Mouse (Mus musculus): ENCODE results near the gene Wfdc1.

Gene Wfdc1

GRCm38 (mm10) chr8:119697163-119697562, 31.0 kb downstream of the Wfdc1 start:
- no peak for DNase-seq

- peak; percentile 81 for DNase-seq
Observed at GRCm38 (mm10) chr8:119698960-119699359, 32.8 kb downstream of the Wfdc1 start.

DNA sequence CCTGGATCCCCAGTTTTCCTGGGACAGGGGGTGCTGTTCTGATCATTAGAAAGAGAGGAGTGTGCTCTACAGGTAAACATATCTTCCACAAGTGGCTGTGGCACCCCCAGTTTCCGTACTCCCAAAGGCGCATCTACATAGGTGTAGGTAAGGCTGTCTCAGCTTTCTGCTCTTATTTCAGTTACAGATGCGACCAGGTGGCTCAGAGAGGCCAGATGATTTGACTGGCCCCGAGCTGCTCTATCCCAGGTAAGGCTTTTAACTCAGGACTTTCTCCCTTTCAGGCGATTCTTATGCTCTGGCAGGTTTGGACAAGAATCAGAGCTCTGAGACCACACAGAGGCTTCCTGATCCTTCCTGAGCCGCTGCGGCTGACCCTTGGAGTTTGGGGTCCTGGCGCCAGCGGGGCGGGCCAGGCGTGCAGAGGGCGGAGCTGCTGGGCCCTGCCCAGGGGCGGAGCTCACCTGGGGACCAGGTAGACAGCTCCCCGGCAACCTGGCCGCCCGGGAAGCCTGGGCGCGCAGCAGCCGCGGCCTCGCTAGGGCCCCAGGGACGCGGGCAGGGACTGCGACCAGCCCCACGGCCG, 33.5 kb downstream of the Wfdc1 start, which contains the start of gene Atp2c2:
Atp2c2 (plus strand) TSS at position 461 of the 586 bp plus-strand sequence.
- DNase-seq: no peak

GRCm38 (mm10) chr8:119702965-119703364, 36.8 kb downstream of the Wfdc1 start:
- DNase-seq: no peak

DNA sequence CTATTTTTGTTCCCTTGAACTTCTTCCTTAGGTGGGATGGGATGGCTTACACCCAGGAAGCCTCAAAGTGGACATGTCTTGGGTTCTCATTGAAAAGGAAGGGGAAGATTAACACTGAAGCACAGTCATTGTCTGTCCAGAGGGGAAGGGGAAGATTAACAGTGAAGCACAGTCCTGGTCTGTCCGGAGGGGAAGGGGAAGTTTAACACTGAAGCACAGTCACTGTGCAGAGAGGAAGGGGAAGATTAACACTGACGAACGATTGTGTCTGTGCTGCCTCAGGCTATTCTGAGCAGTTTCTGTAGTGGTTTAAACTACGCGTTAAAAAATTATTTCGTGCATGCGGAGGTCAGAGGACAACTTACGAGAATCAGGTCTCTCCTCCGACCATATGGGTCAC, 41.0 kb downstream of the Wfdc1 start:
- no peak for DNase-seq

DNA sequence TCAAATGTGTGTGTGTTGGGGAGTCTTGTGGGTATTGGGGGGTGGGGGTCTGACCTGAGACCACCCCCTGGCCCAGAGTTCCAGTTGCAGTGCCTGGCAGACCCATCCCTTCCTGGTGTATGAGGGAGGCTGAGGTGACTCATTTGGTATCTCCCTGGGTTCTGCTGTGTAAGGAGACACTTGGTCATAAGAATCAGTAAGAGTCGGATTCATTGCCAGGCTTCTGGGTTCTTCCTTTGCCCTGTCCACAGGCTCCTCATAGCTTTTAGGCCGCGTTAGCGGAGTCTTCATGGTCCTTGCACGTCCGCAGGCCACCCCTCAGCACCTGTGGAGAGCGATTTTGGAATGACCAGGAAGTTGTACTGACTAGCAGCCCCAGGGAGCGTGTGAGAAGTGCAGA, 42.3 kb downstream of the Wfdc1 start:
- DNase-seq: no peak

DNA sequence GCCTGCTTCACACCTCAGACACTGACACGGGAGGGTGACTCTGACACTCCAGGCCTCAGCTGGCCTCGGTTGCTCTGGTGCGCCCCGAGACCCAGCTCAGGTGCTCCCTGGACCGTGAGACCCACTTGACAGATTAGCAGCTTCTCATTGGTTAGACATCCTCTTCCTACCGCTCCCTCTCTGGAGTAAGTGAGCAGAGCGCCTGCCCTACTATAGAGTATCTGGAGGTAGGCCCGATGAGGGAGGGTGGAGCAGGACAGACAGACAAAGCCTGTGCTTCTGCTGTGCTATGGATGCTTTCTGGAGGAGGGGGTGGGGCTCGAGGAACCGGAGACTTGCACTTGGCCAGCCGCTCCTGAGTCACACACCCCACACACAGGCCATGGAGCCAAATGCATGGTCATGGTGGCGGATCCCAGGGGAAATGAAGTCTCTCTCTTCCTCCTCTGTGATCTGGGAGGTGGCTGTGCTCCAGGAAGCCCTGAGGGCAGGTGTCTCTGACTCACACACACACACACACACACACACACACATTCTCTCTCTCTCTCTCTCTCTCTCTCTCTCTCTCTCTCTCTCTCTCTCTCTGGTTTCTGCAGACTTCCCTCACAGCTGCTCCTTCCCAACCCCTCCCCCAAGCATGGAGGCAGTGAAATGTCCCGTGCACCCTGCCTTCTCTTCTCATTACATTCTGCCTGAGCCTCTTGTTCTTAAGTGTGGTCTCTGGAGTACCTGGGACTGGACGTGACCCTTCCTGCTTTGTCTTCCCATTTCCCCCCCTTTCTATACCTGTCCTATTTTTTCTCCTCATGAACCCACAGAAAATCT, 42.9 kb downstream of the Wfdc1 start:
- no peak for DNase-seq

- no peak for DNase-seq
Observed at GRCm38 (mm10) chr8:119709703-119710093, 43.5 kb downstream of the Wfdc1 start.

DNA sequence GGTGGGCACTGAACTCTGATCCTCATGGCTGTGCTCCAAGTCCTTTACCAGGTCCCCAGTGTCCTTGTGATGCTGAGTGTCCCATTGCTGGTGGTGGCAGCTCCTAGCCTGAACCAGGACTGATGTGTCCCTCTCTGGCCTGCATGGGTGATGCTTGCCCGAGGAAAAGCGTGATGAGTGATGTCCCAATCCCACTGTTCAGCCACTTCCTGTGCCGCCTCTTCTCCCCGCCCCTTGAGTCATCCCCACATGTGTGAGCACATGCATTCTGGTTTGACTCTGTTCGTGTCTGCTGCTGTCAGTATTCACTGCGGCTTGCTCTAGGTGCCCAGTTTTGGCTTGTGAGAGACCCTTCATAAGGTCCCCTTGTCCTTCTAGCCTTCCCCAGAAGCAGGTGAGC, 46.1 kb downstream of the Wfdc1 start:
- DNase-seq: no peak

DNA sequence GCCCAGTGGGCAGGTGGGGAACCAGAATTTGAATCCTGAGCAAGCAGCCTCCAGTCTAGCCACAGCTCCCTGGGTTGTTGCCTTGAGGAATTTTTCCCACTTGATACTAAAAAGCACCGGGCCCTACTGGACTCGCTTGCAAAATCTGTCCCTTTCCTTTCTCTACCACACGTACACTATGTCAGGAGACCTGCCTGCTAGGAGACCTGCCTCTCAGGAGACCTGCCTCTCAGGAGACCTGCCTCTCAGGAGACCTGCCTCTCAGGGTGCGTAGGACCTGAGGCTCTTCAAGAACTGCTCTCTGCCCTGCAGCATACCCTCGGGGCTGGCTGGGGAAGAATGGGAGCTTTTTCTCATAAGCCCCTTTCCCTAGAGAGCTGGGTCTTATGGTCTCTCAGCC, 47.3 kb downstream of the Wfdc1 start:
- no peak for DNase-seq

DNA sequence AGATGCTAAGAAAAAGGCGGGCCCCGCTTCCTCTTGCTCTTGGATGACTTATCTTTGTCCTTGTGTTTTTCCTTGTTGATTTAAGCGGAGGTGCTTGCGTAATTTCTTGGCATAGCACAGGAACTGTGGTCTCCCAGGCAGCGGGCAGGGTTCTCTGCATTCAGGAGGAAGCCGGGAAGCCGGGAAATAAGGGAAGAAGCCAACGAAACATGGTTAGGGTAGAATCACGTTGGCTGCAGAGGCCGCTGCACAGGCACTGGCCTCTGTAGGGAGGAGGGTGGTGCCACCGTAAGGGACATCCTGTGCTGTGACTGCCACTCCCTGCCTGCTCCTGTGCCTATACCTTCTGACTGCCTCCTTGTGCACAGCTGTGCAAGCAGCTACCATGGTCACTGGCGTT, 49.1 kb downstream of the Wfdc1 start:
- DNase-seq: no peak

DNA sequence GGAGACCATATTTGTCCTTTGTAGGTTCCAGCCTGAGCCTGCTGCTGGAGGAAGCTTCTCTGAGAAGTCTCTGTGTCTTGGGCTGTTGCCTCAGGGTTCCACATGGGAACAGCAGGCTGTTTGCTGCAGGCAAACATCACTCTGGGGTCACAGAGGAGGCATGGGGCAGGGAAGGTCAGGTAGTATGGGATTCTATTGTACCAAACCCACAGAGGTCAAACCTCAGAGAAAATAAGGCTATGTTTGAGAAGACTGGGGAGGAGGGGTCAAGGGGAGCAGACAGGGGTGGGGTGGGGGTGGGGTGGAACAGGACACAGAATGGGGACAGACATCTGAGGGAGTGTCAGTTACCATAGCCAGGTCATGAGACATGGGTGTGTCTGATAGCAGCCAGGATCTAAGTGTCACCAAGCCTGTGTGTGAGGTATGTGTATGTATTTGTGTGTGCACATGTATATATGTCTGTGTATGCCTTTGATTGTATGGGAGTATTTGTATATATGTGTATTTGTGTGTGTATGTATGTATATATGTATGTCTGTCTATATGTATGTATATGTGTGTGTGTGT, 50.6 kb downstream of the Wfdc1 start:
- no peak for DNase-seq

DNA sequence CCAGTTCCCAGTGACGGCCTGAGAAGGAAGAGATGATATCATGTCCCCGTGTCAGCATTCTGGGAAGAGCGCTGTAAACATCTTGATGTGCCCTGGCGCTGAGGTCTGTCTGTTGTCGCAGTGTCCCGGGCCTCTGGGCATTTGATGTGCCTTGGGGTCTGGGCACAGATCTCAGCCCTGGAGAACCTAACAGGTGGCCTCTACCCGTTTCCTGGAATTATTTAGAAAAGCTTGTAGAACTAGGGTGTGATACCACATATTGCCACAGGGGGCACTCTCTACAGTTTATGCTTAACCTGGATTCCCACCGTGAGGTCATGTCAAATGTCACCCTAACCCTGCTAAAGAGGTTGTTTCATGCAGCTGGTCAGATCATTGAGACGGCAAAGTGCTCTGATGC, 51.6 kb downstream of the Wfdc1 start:
- DNase-seq: peak; percentile 75

GRCm38 (mm10) chr8:119719011-119719501, 52.9 kb downstream of the Wfdc1 start:
- no peak for DNase-seq

- no peak for DNase-seq
Observed at GRCm38 (mm10) chr8:119722348-119722747, 56.2 kb downstream of the Wfdc1 start.

- no peak for DNase-seq
Observed at GRCm38 (mm10) chr8:119723676-119724075, 57.5 kb downstream of the Wfdc1 start.

GRCm38 (mm10) chr8:119724596-119724995, 58.4 kb downstream of the Wfdc1 start:
- no peak for DNase-seq

DNA sequence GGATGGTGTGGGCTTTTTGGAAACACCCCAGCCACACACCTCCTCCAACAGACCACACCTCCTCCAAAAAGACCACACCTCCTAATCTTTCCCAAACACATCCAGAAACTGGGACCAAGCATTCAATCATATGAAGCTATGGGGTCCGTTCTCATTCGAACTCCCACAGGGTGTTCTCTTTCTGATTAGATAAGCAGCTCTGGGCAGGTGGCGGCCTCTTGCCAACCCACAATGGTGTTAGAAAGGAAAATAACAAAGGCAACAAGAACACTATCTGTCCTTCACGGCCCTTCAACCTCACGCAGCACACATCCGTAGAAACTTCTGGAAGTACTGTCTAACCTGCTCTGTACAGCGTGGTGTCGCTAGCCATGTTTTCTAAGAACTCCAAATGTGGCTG, 60.9 kb downstream of the Wfdc1 start:
- DNase-seq: no peak

DNA sequence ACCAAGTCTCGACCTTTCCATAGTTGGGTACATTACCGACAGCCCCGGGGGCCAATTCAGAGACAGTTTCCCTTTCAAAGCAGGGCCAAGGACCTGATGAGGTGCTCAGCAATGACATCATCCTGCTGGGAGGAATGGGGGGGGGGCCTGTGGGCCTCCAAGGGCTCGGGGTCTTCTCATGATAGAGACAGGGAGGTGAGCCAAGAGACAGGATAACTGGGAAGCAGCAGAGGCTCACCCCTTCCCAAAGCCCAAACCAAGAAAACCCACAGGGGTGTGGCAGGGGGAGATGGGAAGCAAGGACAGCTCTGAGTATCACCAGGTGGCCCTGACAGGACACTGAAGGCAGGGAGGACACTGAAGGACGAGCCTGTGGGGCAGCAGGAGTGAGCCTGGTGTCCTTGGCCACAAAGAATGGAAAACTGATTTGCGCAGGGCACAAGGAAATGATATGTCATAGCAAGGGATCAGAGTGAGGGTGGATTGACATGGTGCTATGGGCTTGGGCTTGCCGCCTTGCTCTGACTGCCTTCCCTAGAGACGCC, 62.3 kb downstream of the Wfdc1 start:
- DNase-seq: no peak

GRCm38 (mm10) chr8:119732072-119732471, 65.9 kb downstream of the Wfdc1 start:
- DNase-seq: no peak

DNA sequence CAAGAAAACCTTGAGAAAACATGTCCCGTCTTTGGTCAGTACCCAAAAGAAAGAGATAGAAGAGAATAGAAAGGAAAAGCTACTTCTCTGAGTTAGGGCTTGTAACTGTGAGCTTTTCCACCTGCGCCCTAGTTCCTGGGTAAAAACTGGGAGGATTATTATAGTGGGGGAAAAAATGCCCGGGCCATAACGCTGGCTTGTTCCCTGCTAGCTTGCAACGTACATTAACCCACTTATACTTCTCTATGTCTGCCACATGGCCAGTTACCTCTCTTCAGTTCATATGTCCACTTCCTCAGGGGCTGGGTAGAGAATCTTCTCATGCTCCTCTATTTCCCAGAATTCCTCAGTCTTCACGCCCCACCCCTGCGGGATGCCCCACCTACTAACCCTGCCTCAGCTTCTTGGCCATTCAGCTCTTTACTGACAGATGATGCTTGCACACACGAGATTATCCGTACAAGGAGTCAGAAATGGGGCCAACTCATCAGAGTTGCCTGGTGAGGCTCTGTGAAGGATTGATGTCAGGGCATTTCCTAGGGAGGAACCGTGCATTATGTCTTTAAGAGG, 70.3 kb downstream of the Wfdc1 start:
- no peak for DNase-seq

DNA sequence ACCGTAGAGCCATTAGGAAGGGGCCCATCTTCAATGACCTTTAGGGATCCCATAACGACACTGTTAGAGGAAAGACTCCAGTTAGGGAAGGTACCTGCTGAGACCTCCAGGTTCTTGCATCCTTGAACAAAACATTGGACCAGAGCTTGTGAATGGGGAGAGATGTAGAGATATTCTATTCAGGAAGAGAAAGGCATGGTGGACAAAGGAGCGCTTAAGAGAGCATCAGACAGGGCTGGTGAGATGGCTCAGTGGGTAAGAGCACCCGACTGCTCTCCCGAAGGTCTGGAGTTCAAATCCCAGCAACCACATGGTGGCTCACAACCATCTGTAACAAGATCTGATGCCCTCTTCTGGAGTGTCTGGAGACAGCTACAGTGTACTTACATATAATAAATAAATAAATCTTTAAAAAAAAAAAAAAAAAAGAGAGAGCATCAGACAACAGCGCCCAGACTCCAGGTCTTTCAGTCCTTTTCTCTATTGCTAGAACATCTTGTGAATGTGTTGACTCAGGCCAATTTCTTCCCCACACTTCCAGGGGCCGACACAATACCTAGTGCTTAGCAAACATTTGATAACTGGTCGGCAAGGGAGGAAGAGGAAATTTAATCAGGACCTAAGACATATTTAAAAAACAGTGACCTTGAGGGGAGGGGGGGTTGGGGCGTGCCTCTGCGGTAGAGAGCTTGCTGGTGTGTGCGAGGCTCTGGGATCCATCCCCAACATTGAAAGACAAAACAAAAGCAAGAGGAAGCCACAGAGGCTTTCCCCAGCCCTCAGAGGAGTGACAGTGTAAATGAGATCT, 71.1 kb downstream of the Wfdc1 start:
- DNase-seq: no peak

Measured in thymus, postnatal 4 days (tissue).